ENCODE assay signal across 12 mouse cellular contexts in genomic region chr14:22679705-22680643, GRCm38 (mm10).
DNase-seq lines count a peak whose midpoint lies in the region; ATAC-seq lines count a peak whose summit lies in the region.
"Had no signal": no experiment of that assay in that cellular context is flagged by ENCODE, and none has a peak within 500 bp of the region (broad histone marks: within the 10 kb centered on the region; RNA-seq: fewer than 3 reads in every experiment).

No protein-coding gene starts in this region.

- peaks cover 36% of the 10 kb centered on the region for H3K4me1 ChIP-seq in forebrain, embryonic 13.5 days
- H3K4me1 ChIP-seq in kidney, embryonic 16.5 days (ENCODE audit: insufficient read depth, low read length): peaks cover 18% of the 10 kb centered on the region
- peaks cover 9% of the 10 kb centered on the region; the same call in 1 of the 2 replicates for H3K4me1 ChIP-seq in neural tube, embryonic 11.5 days (ENCODE audit: control insufficient read depth, insufficient read depth, low read length)
- H3K4me1 ChIP-seq: embryonic facial prominence, embryonic 12.5 days had no signal

- DNase-seq in embryo, embryonic 10.5 days (ENCODE audit: low spot score): peak; percentile 82
- peak; percentile 76 for DNase-seq in neural tube, embryonic 11.5 days (ENCODE audit: low spot score)
- no peak for DNase-seq in cerebellum, postnatal 10 days
- no peak for DNase-seq in layer of hippocampus, postnatal 10 days (ENCODE audit: low spot score in 2 of 2)
- no peak for DNase-seq in testis, postnatal 10 days (ENCODE audit: low spot score)
- DNase-seq: gastrocnemius, postnatal 10 days; left cerebral cortex, postnatal 4 days; right cerebral cortex, adult 18-20 months; thymus, postnatal 25 days had no signal

- no peaks in the 10 kb centered on the region for H3K36me3 ChIP-seq in forebrain, embryonic 13.5 days (ENCODE audit: poor library complexity, severe bottlenecking)
- no peaks in the 10 kb centered on the region for H3K36me3 ChIP-seq in kidney, embryonic 16.5 days (ENCODE audit: insufficient read depth, low read length)
- no peaks in the 10 kb centered on the region for H3K36me3 ChIP-seq in neural tube, embryonic 11.5 days (ENCODE audit: control insufficient read depth, insufficient read depth, low read length)
- H3K36me3 ChIP-seq: embryonic facial prominence, embryonic 12.5 days had no signal

- H3K27me3 ChIP-seq in forebrain, embryonic 13.5 days: peaks cover 47% of the 10 kb centered on the region
- no peaks in the 10 kb centered on the region for H3K27me3 ChIP-seq in kidney, embryonic 16.5 days (ENCODE audit: insufficient read depth, low read length)
- no peaks in the 10 kb centered on the region for H3K27me3 ChIP-seq in neural tube, embryonic 11.5 days (ENCODE audit: control insufficient read depth, insufficient read depth, low read length)
- H3K27me3 ChIP-seq: embryonic facial prominence, embryonic 12.5 days had no signal

- WGBS in forebrain, embryonic 13.5 days: 13% methylated on average over 9 of the region's 9 CpGs
- WGBS in kidney, embryonic 16.5 days: 52% methylated on average over 9 of the region's 9 CpGs
- 33% methylated on average over 9 of the region's 9 CpGs for WGBS in neural tube, embryonic 11.5 days

- H3K27ac ChIP-seq in forebrain, embryonic 13.5 days: peak overlapping the region; percentile 67
- peak overlapping the region; percentile 75 for H3K27ac ChIP-seq in kidney, embryonic 16.5 days (ENCODE audit: low read length)
- H3K27ac ChIP-seq in neural tube, embryonic 11.5 days (ENCODE audit: low read depth, low read length): peak overlapping the region; percentile 87
- H3K27ac ChIP-seq: embryonic facial prominence, embryonic 12.5 days had no signal

- ATAC-seq in forebrain, embryonic 13.5 days: peak; percentile 81
- peak; percentile 86 for ATAC-seq in kidney, embryonic 16.5 days (ENCODE audit: low FRiP score, low TSS enrichment)
- peak; percentile 84 for ATAC-seq in neural tube, embryonic 11.5 days (ENCODE audit: insufficient read depth, low FRiP score, low TSS enrichment)

- H3K9ac ChIP-seq in forebrain, embryonic 13.5 days: no peak overlapping the region
- peak overlapping the region; percentile 31; the same call in 1 of the 2 replicates for H3K9ac ChIP-seq in kidney, embryonic 16.5 days (replicated peaks; ENCODE audit: low read length)
- H3K9ac ChIP-seq in neural tube, embryonic 11.5 days (ENCODE audit: low read length): no peak overlapping the region
- H3K9ac ChIP-seq: embryonic facial prominence, embryonic 12.5 days had no signal

- H3K9me3 ChIP-seq in forebrain, embryonic 13.5 days (replicated peaks): no peaks in the 10 kb centered on the region
- H3K9me3 ChIP-seq in kidney, embryonic 16.5 days (ENCODE audit: low read length): no peaks in the 10 kb centered on the region
- no peaks in the 10 kb centered on the region for H3K9me3 ChIP-seq in neural tube, embryonic 11.5 days (ENCODE audit: control insufficient read depth, low read length)
- H3K9me3 ChIP-seq: embryonic facial prominence, embryonic 12.5 days had no signal

- H3K4me3 ChIP-seq in forebrain, embryonic 13.5 days: no peak overlapping the region
- no peak overlapping the region for H3K4me3 ChIP-seq in kidney, embryonic 16.5 days (ENCODE audit: low read length)
- H3K4me3 ChIP-seq in neural tube, embryonic 11.5 days (ENCODE audit: low read depth, low read length): no peak overlapping the region
- H3K4me3 ChIP-seq: embryonic facial prominence, embryonic 12.5 days had no signal

- peak overlapping the region; percentile 13 for H3K4me2 ChIP-seq in forebrain, embryonic 13.5 days
- no peak overlapping the region for H3K4me2 ChIP-seq in kidney, embryonic 16.5 days (replicated peaks; ENCODE audit: low read depth, low read length)
- H3K4me2 ChIP-seq in neural tube, embryonic 11.5 days (ENCODE audit: low read depth): no peak overlapping the region
- H3K4me2 ChIP-seq: embryonic facial prominence, embryonic 12.5 days had no signal

Comparison
In these comparisons a context has a peak if more than half of its experiments do, and no peak if none do; other contexts are left out.
1. DNase-seq: peak in embryo, embryonic 10.5 days (single experiment) and neural tube, embryonic 11.5 days (single experiment); none in cerebellum, postnatal 10 days (0 of 2), layer of hippocampus, postnatal 10 days (0 of 2) and testis, postnatal 10 days (single experiment).
2. Peak in every context shown above with its lines, with median percentiles within 50 percentile points of each other: ATAC-seq and H3K27ac ChIP-seq.